Mouse (Mus musculus) spleen, postnatal 10 days (tissue): Measurements from ENCODE around the gene Man1b1.

ENCODE experiments used
- DNase-seq, 2 experiments: peaks; one replicate each; pipeline ENCODE4 v3.0.0; 2021 to 2022; ENCODE audit warnings: low spot score in 2 of 2

Gene Man1b1

GRCm38 (mm10) chr2:25364313-25364712 is 32.2 kb downstream of the Man1b1 start:
- DNase-seq = no peak

GRCm38 (mm10) chr2:25364761-25365090 is 32.6 kb downstream of the Man1b1 start:
- no peak for DNase-seq

GRCm38 (mm10) chr2:25365091-25365761 is 33.1 kb downstream of the Man1b1 start, which contains the start of gene Uap1l1:
Uap1l1 (minus strand) TSS chr2:25365682.
- DNase-seq = peak in 1 of 2 experiments; percentile 69

- no peak for DNase-seq
These were observed 37.9 kb downstream of the Man1b1 start for GRCm38 (mm10) chr2:25369996-25370395.

GRCm38 (mm10) chr2:25371764-25372643 is 39.9 kb downstream of the Man1b1 start, which contains the start of gene Sapcd2:
Sapcd2 (plus strand) TSS chr2:25372321.
- peak; percentile 78 to 88 for DNase-seq

- peak; percentile 42 to 57 for DNase-seq
These were observed 40.7 kb downstream of the Man1b1 start for GRCm38 (mm10) chr2:25372644-25373391.

- peak in 1 of 2 experiments; percentile 42 for DNase-seq
These were observed 41.3 kb downstream of the Man1b1 start for GRCm38 (mm10) chr2:25373431-25373830.

GRCm38 (mm10) chr2:25376589-25376988 is 44.5 kb downstream of the Man1b1 start:
- peak in 1 of 2 experiments; percentile 67 for DNase-seq

- no peak for DNase-seq
These were observed 52.4 kb downstream of the Man1b1 start for GRCm38 (mm10) chr2:25384492-25384891.

- DNase-seq = no peak
These were observed 59.1 kb downstream of the Man1b1 start for GRCm38 (mm10) chr2:25391266-25391665.

GRCm38 (mm10) chr2:25394281-25395221 is 62.4 kb downstream of the Man1b1 start:
- DNase-seq = no peak

GRCm38 (mm10) chr2:25395721-25396596 is 63.8 kb downstream of the Man1b1 start, which contains the start of gene Entpd2:
Entpd2 (plus strand) TSS chr2:25395874.
- DNase-seq = peak in 1 of 2 experiments; percentile 27

GRCm38 (mm10) chr2:25396597-25396983 is 64.5 kb downstream of the Man1b1 start:
- DNase-seq = no peak

- DNase-seq = no peak
These were observed 64.9 kb downstream of the Man1b1 start for GRCm38 (mm10) chr2:25397010-25397409.

- DNase-seq = no peak
These were observed 65.9 kb downstream of the Man1b1 start for GRCm38 (mm10) chr2:25398065-25398464.

- no peak for DNase-seq
These were observed 66.9 kb downstream of the Man1b1 start, which contains the start of gene Npdc1 for GRCm38 (mm10) chr2:25399051-25399450. Npdc1 (plus strand) TSS chr2:25399351.

- no peak for DNase-seq
These were observed 68.2 kb downstream of the Man1b1 start for GRCm38 (mm10) chr2:25400291-25400690.

GRCm38 (mm10) chr2:25400764-25401163 is 68.6 kb downstream of the Man1b1 start:
- DNase-seq = peak in 1 of 2 experiments; percentile 42
